Mouse (Mus musculus): Measurements from ENCODE around the gene Plcd1.

DNA sequence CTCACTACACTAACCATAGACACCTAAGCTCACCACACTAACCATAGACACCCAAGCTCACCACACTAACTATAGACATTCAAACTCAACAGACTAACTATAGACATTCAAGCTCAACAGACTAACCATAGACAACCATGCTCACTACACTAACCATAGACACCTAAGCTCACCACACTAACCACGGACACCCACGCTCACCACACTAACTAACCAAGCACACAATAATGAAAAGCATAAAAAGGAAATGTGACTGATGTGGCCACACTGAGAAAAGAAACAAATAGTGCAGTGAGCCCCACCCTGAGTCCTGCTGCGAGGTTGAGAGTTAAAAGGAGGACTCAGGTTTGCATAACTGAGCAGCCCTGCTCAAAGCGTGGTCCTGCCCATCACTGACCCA lies 38.0 kb downstream of the Plcd1 start:
- TF ChIP-seq CTCF (IDR thresholded peaks at IDR 0.05; ENCODE audit: low read depth, low read length) (no peak), POLR2A (IDR thresholded peaks at IDR 0.05; ENCODE audit: extremely low read depth, insufficient read depth, low read length) (no peak)

All from liver, adult 2 months (tissue).